Mouse (Mus musculus) E14TG2a.4 (cell line): ENCODE measurements around the gene Ppfibp1.

Source experiments
- H3K27me3 ChIP-seq: 2 replicates; pipeline ENCODE4 v1.6.1; 2014; ENCODE audit warnings: low read length, control low read depth; ENCODE audit not compliant: insufficient read depth
- H3K36me3 ChIP-seq: 2 replicates; pipeline ENCODE4 v1.6.1; 2014; ENCODE audit warnings: low read length, control low read depth; ENCODE audit not compliant: insufficient read depth
- H3K4me1 ChIP-seq: replicated peaks from 2 replicates; pipeline ENCODE4 v1.6.1; 2014; ENCODE audit warnings: low read depth, low read length, control low read depth
- H3K4me3 ChIP-seq: replicated peaks from 2 replicates; pipeline ENCODE4 v1.5.1; 2014; ENCODE audit warnings: mild to moderate bottlenecking, low read length
- H3K9me3 ChIP-seq: 2 replicates; pipeline ENCODE4 v1.6.1; 2014; ENCODE audit warnings: low read length, control low read depth
- CTCF ChIP-seq: conservative IDR thresholded peaks from 2 replicates; pipeline ENCODE4 v1.5.1; 2014; ENCODE audit warnings: low read length
- NANOG ChIP-seq: IDR thresholded peaks from 2 replicates; pipeline ENCODE4 v1.6.1; 2014; ENCODE audit warnings: borderline replicate concordance, low read length, mixed read lengths
- POU5F1 ChIP-seq: IDR thresholded peaks from 2 replicates; pipeline ENCODE4 v1.6.1; 2014; ENCODE audit warnings: low read length, borderline replicate concordance

Gene Ppfibp1

GRCm38 (mm10) chr6:146906000-146906786 is 17.9 kb downstream of the Ppfibp1 start:
- 0 out of 2 replicates have a peak, but pooled peaks cover 1% of the 10 kb centered on the region for H3K36me3 ChIP-seq
- TF ChIP-seq NANOG = no peak
- no peak for TF ChIP-seq POU5F1
- no peak for TF ChIP-seq CTCF
- no peaks in the 10 kb centered on the region for H3K9me3 ChIP-seq
- H3K4me1 ChIP-seq = peaks cover under 1% of the 10 kb centered on the region; the same call in 1 of the 2 replicates
- H3K27me3 ChIP-seq = no peaks in the 10 kb centered on the region
- no peak overlapping the region for H3K4me3 ChIP-seq

GRCm38 (mm10) chr6:146907061-146907794 is 18.9 kb downstream of the Ppfibp1 start:
- TF ChIP-seq CTCF (no peak), POU5F1 (no peak), NANOG (no peak)
- Histone ChIP-seq H3K4me3 (no peak overlapping the region), H3K9me3 (no peaks in the 10 kb centered on the region), H3K27me3 (no peaks in the 10 kb centered on the region), H3K36me3 (no peaks in the 10 kb centered on the region), H3K4me1 (peaks cover 9% of the 10 kb centered on the region)

- H3K4me1 ChIP-seq = peaks cover 14% of the 10 kb centered on the region
- H3K4me3 ChIP-seq = no peak overlapping the region
- H3K9me3 ChIP-seq = no peaks in the 10 kb centered on the region
- H3K27me3 ChIP-seq = no peaks in the 10 kb centered on the region
- no peaks in the 10 kb centered on the region for H3K36me3 ChIP-seq
- TF ChIP-seq NANOG (no peak), POU5F1 (no peak), CTCF (no peak)
Measured at GRCm38 (mm10) chr6:146907795-146908190, 19.5 kb downstream of the Ppfibp1 start.

GRCm38 (mm10) chr6:146908801-146909200 is 20.5 kb downstream of the Ppfibp1 start:
- Histone ChIP-seq H3K4me1 (peaks cover 22% of the 10 kb centered on the region), H3K27me3 (no peaks in the 10 kb centered on the region), H3K36me3 (no peaks in the 10 kb centered on the region), H3K4me3 (no peak overlapping the region), H3K9me3 (no peaks in the 10 kb centered on the region)
- TF ChIP-seq POU5F1 = no peak
- TF ChIP-seq NANOG = no peak
- no peak for TF ChIP-seq CTCF

GRCm38 (mm10) chr6:146909725-146910489 is 21.6 kb downstream of the Ppfibp1 start:
- TF ChIP-seq CTCF = no peak
- no peak for TF ChIP-seq POU5F1
- no peak for TF ChIP-seq NANOG
- peaks cover 22% of the 10 kb centered on the region for H3K4me1 ChIP-seq

GRCm38 (mm10) chr6:146910801-146911200 is 22.5 kb downstream of the Ppfibp1 start:
- Histone ChIP-seq H3K27me3 (no peaks in the 10 kb centered on the region), H3K4me3 (no peak overlapping the region), H3K9me3 (no peaks in the 10 kb centered on the region), H3K4me1 (peaks cover 22% of the 10 kb centered on the region), H3K36me3 (no peaks in the 10 kb centered on the region)
- no peak for TF ChIP-seq CTCF
- no peak for TF ChIP-seq NANOG
- no peak for TF ChIP-seq POU5F1

More at GRCm38 (mm10) chr6:146909725-146910489, 21.6 kb downstream of the Ppfibp1 start:
- H3K36me3 ChIP-seq = no peaks in the 10 kb centered on the region
- no peak overlapping the region for H3K4me3 ChIP-seq
- H3K9me3 ChIP-seq = no peaks in the 10 kb centered on the region
- H3K27me3 ChIP-seq = no peaks in the 10 kb centered on the region

- Histone ChIP-seq H3K27me3 (no peaks in the 10 kb centered on the region), H3K36me3 (no peaks in the 10 kb centered on the region), H3K4me1 (peaks cover 22% of the 10 kb centered on the region), H3K4me3 (no peak overlapping the region), H3K9me3 (no peaks in the 10 kb centered on the region)
- TF ChIP-seq NANOG (peak; percentile 75; the same call in 1 of the 2 replicates), POU5F1 (no peak), CTCF (no peak)
Measured at GRCm38 (mm10) chr6:146912835-146913488, 24.7 kb downstream of the Ppfibp1 start.
